Mouse (Mus musculus) heart, embryonic 12.5 days (tissue): Measurements from ENCODE around the gene Rpusd3. TPM values are rescaled to one million over a fixed set of nuclear protein-coding genes. Genes with fewer than 3 reads are reported as not detected.

Experiments
- ATAC-seq: fragments of 200-750 bp; cut with Nextera tagmentation; 2 replicates; pipeline ENCODE4 v1.8.0; 2017; ENCODE audit warnings: moderate TSS enrichment, moderate library complexity; ENCODE audit not compliant: insufficient number of reproducible peaks, low FRiP score
- H3K27ac ChIP-seq: fragments of 300-500 bp; sonication (generic); 2 replicates; pipeline ENCODE4 v1.5.1; 2016; ENCODE audit warnings: mild to moderate bottlenecking, moderate library complexity; ENCODE audit not compliant: poor library complexity, severe bottlenecking
- H3K27me3 ChIP-seq: fragments of 300-500 bp; sonication (generic); replicated peaks from 2 replicates; pipeline ENCODE4 v1.6.1; 2016; ENCODE audit warnings: mild to moderate bottlenecking, moderate library complexity
- H3K36me3 ChIP-seq: fragments of 300-500 bp; sonication (generic); 2 replicates; pipeline ENCODE4 v1.6.1; 2016; ENCODE audit warnings: mild to moderate bottlenecking, moderate library complexity
- H3K4me1 ChIP-seq: fragments of 300-500 bp; sonication (generic); replicated peaks from 2 replicates; pipeline ENCODE4 v1.6.1; 2016; ENCODE audit warnings: mild to moderate bottlenecking
- H3K4me2 ChIP-seq: fragments of 300-500 bp; sonication (generic); 2 replicates; pipeline ENCODE4 v1.6.1; 2016; ENCODE audit warnings: mild to moderate bottlenecking, moderate library complexity
- H3K4me3 ChIP-seq: fragments of 300-500 bp; sonication (generic); 2 replicates; pipeline ENCODE4 v1.5.1; 2016; ENCODE audit warnings: mild to moderate bottlenecking
- H3K9ac ChIP-seq: fragments of 300-500 bp; sonication (generic); 2 replicates; pipeline ENCODE4 v1.6.1; 2016; ENCODE audit warnings: mild to moderate bottlenecking, moderate library complexity
- H3K9me3 ChIP-seq: fragments of 300-500 bp; sonication (generic); replicated peaks from 2 replicates; pipeline ENCODE4 v1.6.1; 2016; ENCODE audit warnings: mild to moderate bottlenecking, moderate library complexity
- WGBS: fragments of 180-500 bp; shearing (Covaris S2); methylation state at CpG from one replicate; pipeline ENCODE4 v1.1.7; 2016; 5-methylcytosine and 5-hydroxymethylcytosine counted together
- polyA plus RNA-seq: library from polyadenylated mRNA; unstranded; fragments of >200 nt; fragmentation: Nextera tagmentation; extraction: Ambion mirVana; gene quantifications from 2 replicates; pipeline ENCODE4 v1.2.1, GENCODE M21; 2016

The Rpusd3 gene
- polyA plus RNA-seq, 1 experiment from 2014 or later = 16.0 TPM

- 62% methylated on average over 11 of the region's 11 CpGs for WGBS
- ATAC-seq = no peak
- H3K36me3 ChIP-seq = peaks cover 96% of the 10 kb centered on the region
Measured at GRCm38 (mm10) chr6:113385160-113385714, 33.9 kb downstream of the Rpusd3 start.

GRCm38 (mm10) chr6:113384351-113384927, 34.7 kb downstream of the Rpusd3 start:
- Histone ChIP-seq H3K9ac (no peak overlapping the region), H3K27ac (no peak overlapping the region), H3K9me3 (no peaks in the 10 kb centered on the region), H3K4me1 (peaks cover 7% of the 10 kb centered on the region), H3K27me3 (no peaks in the 10 kb centered on the region), H3K4me3 (no peak overlapping the region), H3K4me2 (no peak overlapping the region), H3K36me3 (peaks cover 90% of the 10 kb centered on the region)
- WGBS = 92% methylated on average over 8 of the region's 8 CpGs
- no peak for ATAC-seq

More at GRCm38 (mm10) chr6:113385160-113385714, 33.9 kb downstream of the Rpusd3 start:
- Histone ChIP-seq H3K4me3 (no peak overlapping the region), H3K9me3 (no peaks in the 10 kb centered on the region), H3K27ac (no peak overlapping the region), H3K27me3 (no peaks in the 10 kb centered on the region), H3K4me1 (peaks cover 2% of the 10 kb centered on the region; the same call in 1 of the 2 replicates), H3K4me2 (no peak overlapping the region), H3K9ac (no peak overlapping the region)

DNA sequence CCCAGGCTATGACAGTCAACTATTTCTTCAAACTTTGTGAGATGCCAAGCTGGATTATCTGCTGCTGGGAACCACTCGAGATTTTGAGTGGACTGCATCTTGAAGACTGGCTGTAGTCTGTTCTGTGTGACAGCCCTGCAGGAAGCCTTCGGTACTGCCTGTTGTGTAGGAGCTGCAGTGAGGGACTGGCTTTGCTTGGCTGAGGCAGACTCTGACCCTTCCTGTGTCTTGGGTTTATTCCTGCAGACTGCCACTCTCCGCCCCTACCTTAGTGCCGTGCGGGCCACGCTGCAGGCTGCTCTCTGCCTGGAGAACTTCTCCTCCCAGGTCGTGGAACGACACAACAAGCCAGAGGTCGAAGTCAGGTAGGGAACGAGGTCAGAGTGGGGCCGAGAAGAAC, 38.7 kb downstream of the Rpusd3 start:
- H3K4me3 ChIP-seq = no peak overlapping the region
- 0 out of 2 replicates have a peak overlapping the region, but pooled peaks have one; percentile 14 for H3K9ac ChIP-seq
- no peak for ATAC-seq
- H3K4me2 ChIP-seq = no peak overlapping the region
- 89% methylated on average over 11 of the region's 11 CpGs for WGBS
- peaks cover 56% of the 10 kb centered on the region for H3K36me3 ChIP-seq
- H3K27me3 ChIP-seq = no peaks in the 10 kb centered on the region
- no peak overlapping the region for H3K27ac ChIP-seq
- peaks cover 23% of the 10 kb centered on the region for H3K4me1 ChIP-seq
- no peaks in the 10 kb centered on the region for H3K9me3 ChIP-seq

- Histone ChIP-seq H3K4me1 (peaks cover 21% of the 10 kb centered on the region), H3K4me2 (peak overlapping the region; percentile 88), H3K27me3 (no peaks in the 10 kb centered on the region), H3K9ac (peak overlapping the region; percentile 93), H3K27ac (no peak overlapping the region), H3K36me3 (peaks cover 56% of the 10 kb centered on the region), H3K9me3 (no peaks in the 10 kb centered on the region), H3K4me3 (peak overlapping the region; percentile 91)
- ATAC-seq = no peak
- 72% methylated on average over 6 of the region's 6 CpGs for WGBS
Measured at GRCm38 (mm10) chr6:113379246-113379645, 39.9 kb downstream of the Rpusd3 start.

- no peaks in the 10 kb centered on the region for H3K27me3 ChIP-seq
- H3K9ac ChIP-seq = peak within 1 kb of the TSS; percentile 93
- under 1% methylated on average over 61 of the region's 61 CpGs for WGBS
- H3K36me3 ChIP-seq = peaks cover 57% of the 10 kb centered on the region
- no peaks in the 10 kb centered on the region for H3K9me3 ChIP-seq
- H3K4me1 ChIP-seq = peaks cover 21% of the 10 kb centered on the region
- peak within 1 kb of the TSS; percentile 94 for H3K27ac ChIP-seq
- H3K4me3 ChIP-seq = peak within 1 kb of the TSS; percentile 91
- H3K4me2 ChIP-seq = peak within 1 kb of the TSS; percentile 88
- peak; percentile 94 for ATAC-seq
Measured at GRCm38 (mm10) chr6:113377496-113378385, 41.4 kb downstream of the Rpusd3 start, which contains the start of the genes Tada3 and Arpc4. TSS of gene Tada3 (minus strand) at chr6:113377883. TSS of gene Arpc4 (plus strand) at chr6:113378115.

GRCm38 (mm10) chr6:113377172-113377495, 42.0 kb downstream of the Rpusd3 start:
- Histone ChIP-seq H3K27ac (peak overlapping the region; percentile 94), H3K4me1 (peaks cover 21% of the 10 kb centered on the region), H3K9me3 (no peaks in the 10 kb centered on the region), H3K9ac (peak overlapping the region; percentile 93), H3K36me3 (peaks cover 59% of the 10 kb centered on the region), H3K4me3 (peak overlapping the region; percentile 91), H3K27me3 (no peaks in the 10 kb centered on the region), H3K4me2 (peak overlapping the region; percentile 88)
- ATAC-seq = no peak
- WGBS = 7% methylated on average over 7 of the region's 7 CpGs

DNA sequence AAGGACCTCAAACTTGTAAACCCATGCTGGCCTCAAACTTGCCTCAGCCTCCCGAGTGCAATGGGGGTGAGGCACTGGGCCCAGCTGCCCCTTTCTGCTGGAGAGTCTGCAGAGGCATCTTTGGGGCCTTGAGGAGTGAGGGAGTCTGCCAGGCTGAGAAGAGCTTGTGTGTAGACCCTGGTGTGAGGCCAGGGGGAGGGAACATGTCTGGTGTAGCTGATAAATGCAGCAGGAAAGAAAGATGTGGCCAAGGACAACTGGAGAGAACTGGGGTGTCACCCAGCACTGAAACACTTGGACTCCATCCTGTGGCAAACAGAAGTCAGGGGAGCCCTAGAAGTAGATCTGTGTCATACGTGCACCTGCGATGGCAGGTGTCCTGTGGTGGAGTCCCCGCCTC, 45.6 kb downstream of the Rpusd3 start:
- H3K4me1 ChIP-seq = peaks cover 7% of the 10 kb centered on the region
- H3K9ac ChIP-seq = no peak overlapping the region
- no peak overlapping the region for H3K4me2 ChIP-seq
- H3K36me3 ChIP-seq = peaks cover 75% of the 10 kb centered on the region
- 91% methylated on average over 4 of the region's 4 CpGs for WGBS
- H3K27me3 ChIP-seq = no peaks in the 10 kb centered on the region
- no peaks in the 10 kb centered on the region for H3K9me3 ChIP-seq
- H3K27ac ChIP-seq = no peak overlapping the region
- ATAC-seq = no peak
- no peak overlapping the region for H3K4me3 ChIP-seq

- 89% methylated on average over 20 of the region's 20 CpGs for WGBS
- H3K4me1 ChIP-seq = no peaks in the 10 kb centered on the region
- no peak overlapping the region for H3K4me2 ChIP-seq
- H3K4me3 ChIP-seq = no peak overlapping the region
- peaks cover 87% of the 10 kb centered on the region for H3K36me3 ChIP-seq
- no peak for ATAC-seq
- H3K9me3 ChIP-seq = no peaks in the 10 kb centered on the region
- H3K27me3 ChIP-seq = no peaks in the 10 kb centered on the region
- no peak overlapping the region for H3K9ac ChIP-seq
- H3K27ac ChIP-seq = no peak overlapping the region
Measured at GRCm38 (mm10) chr6:113370194-113370929, 48.8 kb downstream of the Rpusd3 start.

DNA sequence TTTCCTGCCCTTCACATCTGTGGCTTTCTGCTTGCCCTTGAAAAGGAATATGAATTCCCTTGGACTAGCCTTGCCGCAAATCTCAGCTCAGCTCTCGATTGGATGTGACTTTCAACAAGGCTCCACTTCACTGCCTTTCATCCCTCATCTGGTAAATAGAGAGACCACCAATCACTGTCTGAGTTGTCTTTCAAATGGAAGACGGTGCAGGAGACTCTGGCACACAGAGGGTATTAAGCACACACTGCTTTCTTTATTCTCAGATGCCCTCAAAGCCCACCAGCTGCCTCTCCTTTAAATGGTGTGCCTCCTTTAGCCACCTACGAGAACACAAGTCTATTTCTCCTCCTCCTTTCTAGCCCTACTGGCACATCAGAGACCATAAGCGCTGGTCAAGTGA, 50.6 kb downstream of the Rpusd3 start:
- no peaks in the 10 kb centered on the region for H3K4me1 ChIP-seq
- no peaks in the 10 kb centered on the region for H3K9me3 ChIP-seq
- no peaks in the 10 kb centered on the region for H3K27me3 ChIP-seq
- no peak overlapping the region for H3K9ac ChIP-seq
- no peak overlapping the region for H3K4me3 ChIP-seq
- H3K27ac ChIP-seq = no peak overlapping the region
- H3K36me3 ChIP-seq = peaks cover 69% of the 10 kb centered on the region
- ATAC-seq = no peak
- WGBS = 80% methylated on average over 5 of the region's 5 CpGs
- H3K4me2 ChIP-seq = no peak overlapping the region

DNA sequence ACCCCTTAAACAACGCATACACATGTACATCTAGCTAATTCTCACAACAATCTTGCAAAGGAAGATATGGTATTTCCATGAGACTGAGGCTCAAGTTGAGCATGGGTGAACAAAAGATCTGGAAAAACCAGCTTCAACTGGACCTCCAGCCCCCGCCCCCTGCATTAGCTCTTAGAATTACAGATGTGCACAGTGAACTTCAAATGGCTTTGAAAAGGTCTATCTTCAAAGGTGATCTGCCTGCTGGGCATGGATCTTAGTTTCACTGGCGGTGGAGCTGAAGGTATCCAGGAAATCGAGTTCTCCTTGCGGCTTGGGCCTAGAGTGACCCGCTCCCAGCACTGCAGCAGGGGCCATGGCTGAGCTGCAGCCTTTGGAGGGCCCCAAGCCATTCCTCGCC, 51.0 kb downstream of the Rpusd3 start:
- Histone ChIP-seq H3K36me3 (peaks cover 65% of the 10 kb centered on the region), H3K4me1 (no peaks in the 10 kb centered on the region), H3K4me3 (no peak overlapping the region), H3K9ac (no peak overlapping the region), H3K4me2 (no peak overlapping the region), H3K27me3 (no peaks in the 10 kb centered on the region), H3K27ac (no peak overlapping the region), H3K9me3 (no peaks in the 10 kb centered on the region)
- WGBS = 89% methylated on average over 7 of the region's 7 CpGs
- ATAC-seq = no peak

DNA sequence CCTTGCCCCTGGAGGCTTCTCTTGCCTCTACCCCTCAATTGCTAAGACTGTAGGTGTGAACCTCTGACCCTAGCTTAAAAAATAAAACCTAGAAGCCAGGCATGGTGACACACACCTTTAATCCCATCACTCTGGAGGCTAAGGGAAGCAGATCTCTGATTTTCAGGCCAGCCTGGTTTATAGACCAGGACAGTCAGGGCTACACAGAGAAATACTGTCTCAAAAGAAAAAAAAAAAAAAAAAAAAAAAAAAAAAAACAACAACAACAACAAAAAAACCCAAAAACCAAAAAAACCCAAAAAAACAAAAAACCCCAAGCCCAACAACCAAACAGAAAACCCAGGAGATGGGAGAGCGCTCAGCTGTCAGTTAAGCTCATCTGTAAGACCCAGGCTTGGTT, 51.6 kb downstream of the Rpusd3 start:
- Histone ChIP-seq H3K4me2 (no peak overlapping the region), H3K27ac (no peak overlapping the region), H3K9me3 (no peaks in the 10 kb centered on the region), H3K4me1 (no peaks in the 10 kb centered on the region), H3K36me3 (peaks cover 59% of the 10 kb centered on the region), H3K4me3 (no peak overlapping the region), H3K9ac (no peak overlapping the region), H3K27me3 (no peaks in the 10 kb centered on the region)
- no peak for ATAC-seq
- whole genome bisulfite sequencing = 94% methylated on average over 1 of the region's 1 CpGs
